Mouse (Mus musculus) liver, adult 2 months (tissue): Measurements from ENCODE around the gene 1700012B07Rik.

ENCODE experiments used
- CTCF ChIP-seq: fragments of 200-500 bp; IDR thresholded peaks from 2 replicates; pipeline ENCODE4 v1.5.1; 2011; ENCODE audit warnings: low read depth, low read length, control low read depth
- POLR2A ChIP-seq: fragments of 200-500 bp; IDR thresholded peaks from 2 replicates; pipeline ENCODE4 v1.6.1; 2011; ENCODE audit warnings: low read length, control low read depth; ENCODE audit not compliant: insufficient read depth; ENCODE audit errors: extremely low read depth

DNA sequence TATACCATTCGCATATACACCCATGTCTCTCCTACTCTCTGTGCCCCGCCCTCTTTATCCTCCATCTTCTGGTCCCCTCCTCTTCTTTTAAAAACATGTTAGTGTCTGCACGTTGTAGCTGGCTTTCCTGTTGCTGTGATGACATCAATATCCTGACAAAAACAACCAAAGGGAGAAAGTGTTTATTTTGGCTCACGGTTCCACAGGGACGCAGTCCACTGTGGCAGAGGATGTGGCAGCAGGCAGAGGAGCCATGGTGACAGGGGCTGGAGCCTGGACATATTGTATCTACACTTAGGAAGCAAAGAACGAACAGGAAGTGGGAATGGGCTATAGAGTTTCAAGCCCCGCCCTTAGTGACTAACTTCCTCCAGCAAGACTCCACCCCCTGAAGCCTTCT, 36.1 kb upstream of the 1700012B07Rik start:
- TF ChIP-seq POLR2A (no peak), CTCF (no peak)
